Mouse (Mus musculus): Measurements from ENCODE around the gene Podxl2. TPM values are rescaled to one million over a fixed set of nuclear protein-coding genes. Genes with fewer than 3 reads are reported as not detected.

The Podxl2 gene
- total RNA-seq, 4 experiments from 2014 or later: 66.1 to 68.8 (median 66.9) TPM

DNA sequence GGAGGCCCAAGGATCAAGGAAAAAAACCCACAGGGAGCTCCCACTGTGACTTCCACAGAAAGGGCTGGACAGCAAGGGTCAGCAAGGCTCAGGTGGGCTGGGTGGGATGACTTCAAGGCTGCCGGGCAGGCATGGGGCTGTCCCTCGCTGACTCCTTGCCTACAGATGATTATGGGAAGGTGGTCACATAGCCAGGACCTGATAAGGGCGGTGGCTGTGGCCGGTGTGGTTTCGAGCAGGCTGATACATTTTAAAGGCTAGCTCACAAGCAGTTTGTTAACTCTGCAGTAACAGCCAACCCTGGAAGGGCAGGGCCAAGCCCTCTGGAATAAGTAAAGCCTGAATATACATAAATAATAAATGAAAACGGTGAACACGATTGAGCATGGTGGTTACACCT is 71.8 kb downstream of the Podxl2 start:
- no peak for DNase-seq (ENCODE audit: low spot score in 2 of 2)

GRCm38 (mm10) chr6:88800735-88801134 is 74.1 kb downstream of the Podxl2 start:
- no peak for DNase-seq (ENCODE audit: low spot score in 2 of 2)

DNA sequence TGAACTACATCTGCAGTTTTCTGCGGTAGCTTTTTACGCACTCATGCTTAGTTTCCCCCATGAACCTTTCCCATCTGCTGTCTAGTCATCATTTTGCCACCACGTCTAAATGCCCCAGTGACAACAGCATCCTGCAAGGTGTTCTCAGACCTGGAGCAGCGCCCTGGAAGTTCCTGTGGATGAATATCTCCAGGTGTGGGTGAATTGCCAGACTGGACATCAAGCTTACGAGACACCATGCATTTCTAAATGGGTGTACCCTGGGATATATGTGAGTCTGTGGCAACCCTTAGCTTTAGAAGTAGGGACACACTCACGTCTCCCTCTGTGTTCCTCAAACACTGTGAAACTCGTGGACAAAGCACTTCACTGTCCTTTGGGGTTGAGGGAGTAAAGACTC is 74.7 kb downstream of the Podxl2 start:
- no peak for DNase-seq (ENCODE audit: low spot score in 2 of 2)

DNA sequence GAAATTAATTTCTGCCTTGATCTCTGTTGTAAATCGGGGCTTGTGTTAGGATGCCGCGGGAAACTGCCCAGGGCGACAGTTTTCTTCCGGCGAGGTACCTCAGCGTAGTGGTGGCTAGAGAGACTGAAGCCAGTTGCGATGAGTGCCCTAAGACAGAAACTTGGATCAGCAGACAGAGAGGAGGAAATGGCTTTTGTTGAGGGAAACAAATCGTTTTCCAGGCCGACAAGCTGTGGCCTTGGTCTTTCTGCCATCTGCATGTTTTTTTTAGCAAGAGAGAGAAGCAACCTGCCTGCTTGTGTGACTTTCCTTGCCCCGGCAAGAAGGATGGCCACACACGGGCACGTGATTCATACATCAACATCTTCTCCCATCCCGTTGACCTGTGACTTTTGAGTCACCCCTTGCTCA is 80.3 kb downstream of the Podxl2 start:
- DNase-seq (ENCODE audit: low spot score in 2 of 2): no peak

GRCm38 (mm10) chr6:88793872-88794271 is 81.0 kb downstream of the Podxl2 start:
- no peak for DNase-seq (ENCODE audit: low spot score in 2 of 2)

GRCm38 (mm10) chr6:88793243-88793642 is 81.6 kb downstream of the Podxl2 start:
- DNase-seq (ENCODE audit: low spot score in 2 of 2): no peak

Other genes starting within 250 kb of the Podxl2 start
- 10 to 100 TPM; 77.2 to 99.2 (median 91.8) TPM for gene Kbtbd12, start 237.1 kb downstream of the Podxl2 start, total RNA-seq (2022)
- gene Mgll, start 150.6 kb downstream of the Podxl2 start, total RNA-seq (2022): 10 to 100 TPM; 25.6 to 43.3 (median 29.4) TPM
- gene Abtb1, start 33.1 kb downstream of the Podxl2 start, total RNA-seq (2022): 10 to 100 TPM; 21.1 to 25.9 (median 22.0) TPM
- gene Mcm2, start 23.7 kb upstream of the Podxl2 start, total RNA-seq (2022): 1 to 10 TPM; 5.9 to 9.6 (median 7.8) TPM
- gene Tpra1, start 27.2 kb upstream of the Podxl2 start, total RNA-seq (2022): 10 to 100 TPM; 22.8 to 25.8 (median 24.8) TPM

Data from gastrocnemius, adult 8-10 months (tissue).